Mouse (Mus musculus) CH12.LX (cell line): ENCODE measurements around the gene Ttll10. TPM values are rescaled to one million over a fixed set of nuclear protein-coding genes. Genes with fewer than 3 reads are reported as not detected.

Experiments
- DNase-seq: peaks from one replicate; pipeline ENCODE4 v3.0.0-alpha.2; 2013; ENCODE audit errors: extremely low read depth
- H3K27ac ChIP-seq: 2 replicates; pipeline ENCODE4 v1.5.1; 2012; ENCODE audit warnings: low read depth, mild to moderate bottlenecking, control low read depth, moderate library complexity; ENCODE audit not compliant: insufficient read depth
- H3K27me3 ChIP-seq: replicated peaks from 2 replicates; pipeline ENCODE3; 2012; ENCODE audit warnings: inconsistent platforms
- H3K36me3 ChIP-seq, 2 experiments: replicated peaks in 1 of 2; 2 replicates each; pipeline versions ENCODE3 to v1.6.1; 2012; ENCODE audit warnings: inconsistent platforms in 1 of 2, low read length in 1 of 2, mild to moderate bottlenecking in 1 of 2, mixed read lengths in 1 of 2, moderate library complexity in 1 of 2; ENCODE audit not compliant: control insufficient read depth in 1 of 2, insufficient read depth in 1 of 2
- H3K4me1 ChIP-seq, 2 experiments: 2 replicates each; pipeline ENCODE4 v1.6.1; 2012; ENCODE audit warnings: inconsistent platforms in 1 of 2, moderate library complexity in 1 of 2; ENCODE audit not compliant: insufficient read depth in 2 of 2, control insufficient read depth in 1 of 2
- H3K4me2 ChIP-seq: 2 replicates; pipeline ENCODE4 v1.6.1; 2012; ENCODE audit warnings: low read depth, mild to moderate bottlenecking, control low read depth; ENCODE audit not compliant: poor library complexity, insufficient read depth, severe bottlenecking
- H3K4me3 ChIP-seq, 3 experiments: fragments of 150-350 bp in 1 of 3; sonication (generic) in 1 of 3; replicated peaks in 1 of 3; 2 replicates each; pipeline versions ENCODE3 to v1.5.1; 2011 to 2012; ENCODE audit warnings: low read depth in 2 of 3, low read length in 2 of 3, mild to moderate bottlenecking in 2 of 3, moderate library complexity in 2 of 3, control low read depth in 1 of 3, improper control_type of control experiment in 1 of 3, inconsistent platforms in 1 of 3, mixed read lengths in 1 of 3; ENCODE audit not compliant: poor library complexity in 1 of 3
- H3K79me2 ChIP-seq: replicated peaks from 2 replicates; pipeline ENCODE4 v1.6.1; 2012; ENCODE audit warnings: mild to moderate bottlenecking, moderate library complexity; ENCODE audit not compliant: control insufficient read depth, poor library complexity, insufficient read depth, severe bottlenecking; ENCODE audit errors: extremely low read depth
- H3K9ac ChIP-seq: 2 replicates; pipeline ENCODE4 v1.6.1; 2012; ENCODE audit warnings: low read depth, mild to moderate bottlenecking, control low read depth, moderate library complexity; ENCODE audit not compliant: insufficient read depth
- H3K9me3 ChIP-seq: replicated peaks from 2 replicates; pipeline ENCODE3; 2012; ENCODE audit warnings: low read length, inconsistent platforms, mixed read lengths
- CHD1 ChIP-seq: IDR thresholded peaks from 2 replicates; pipeline ENCODE4 v1.6.1; 2012; ENCODE audit warnings: low read depth, low read length, improper control_type of control experiment, inconsistent platforms
- CHD2 ChIP-seq: IDR thresholded peaks from 2 replicates; pipeline ENCODE4 v1.6.1; 2011; ENCODE audit warnings: low read length, improper control_type of control experiment
- E2F4 ChIP-seq: IDR thresholded peaks from 2 replicates; pipeline ENCODE4 v1.6.1; 2011; ENCODE audit warnings: low read depth, low read length, improper control_type of control experiment; ENCODE audit not compliant: insufficient replicate concordance
- EP300 ChIP-seq: IDR thresholded peaks from 2 replicates; pipeline ENCODE4 v1.6.1; 2011; ENCODE audit warnings: low read length, improper control_type of control experiment
- GABPA ChIP-seq: IDR thresholded peaks from 2 replicates; pipeline ENCODE4 v1.6.1; 2012; ENCODE audit warnings: low read depth, low read length, improper control_type of control experiment, inconsistent platforms; ENCODE audit not compliant: insufficient replicate concordance
- HCFC1 ChIP-seq: IDR thresholded peaks from 2 replicates; pipeline ENCODE4 v1.6.1; 2012; ENCODE audit warnings: low read depth, mild to moderate bottlenecking, inconsistent platforms, low read length, improper control_type of control experiment
- IRF4 ChIP-seq: IDR thresholded peaks from 2 replicates; pipeline ENCODE4 v1.6.1; 2014; ENCODE audit warnings: low read depth, mild to moderate bottlenecking, inconsistent platforms, low read length, improper control_type of control experiment
- JUN ChIP-seq: IDR thresholded peaks from 2 replicates; pipeline ENCODE4 v1.6.1; 2011; ENCODE audit warnings: low read depth, mild to moderate bottlenecking, low read length, improper control_type of control experiment, moderate library complexity; ENCODE audit not compliant: insufficient read depth
- JUND ChIP-seq: conservative IDR thresholded peaks from 2 replicates; pipeline ENCODE4 v1.6.1; 2011; ENCODE audit warnings: low read depth, low read length, improper control_type of control experiment
- KAT2A ChIP-seq: IDR thresholded peaks from 2 replicates; pipeline ENCODE4 v1.6.1; 2012; ENCODE audit warnings: low read length, improper control_type of control experiment, inconsistent platforms; ENCODE audit not compliant: insufficient replicate concordance
- MAFK ChIP-seq: IDR thresholded peaks from 2 replicates; pipeline ENCODE4 v1.6.1; 2011; ENCODE audit warnings: low read length, improper control_type of control experiment; ENCODE audit not compliant: insufficient replicate concordance
- MAX ChIP-seq: IDR thresholded peaks from 2 replicates; pipeline ENCODE4 v1.6.1; 2011; ENCODE audit warnings: low read length, improper control_type of control experiment
- MAZ ChIP-seq: IDR thresholded peaks from 2 replicates; pipeline ENCODE4 v1.6.1; 2012; ENCODE audit warnings: low read depth, mild to moderate bottlenecking, inconsistent platforms, low read length, improper control_type of control experiment, moderate library complexity
- MEF2A ChIP-seq: IDR thresholded peaks from 2 replicates; pipeline ENCODE4 v1.6.1; 2014; ENCODE audit warnings: low read depth, mild to moderate bottlenecking, inconsistent platforms, low read length, improper control_type of control experiment, borderline replicate concordance
- MXI1 ChIP-seq: IDR thresholded peaks from 2 replicates; pipeline ENCODE4 v1.6.1; 2011; ENCODE audit warnings: mild to moderate bottlenecking, low read depth, low read length, improper control_type of control experiment
- MYC ChIP-seq: IDR thresholded peaks from 2 replicates; pipeline ENCODE4 v1.6.1; 2011; ENCODE audit warnings: low read depth, mild to moderate bottlenecking, improper control_type of control experiment, low read length
- NELFE ChIP-seq: IDR thresholded peaks from 2 replicates; pipeline ENCODE4 v1.6.1; 2011; ENCODE audit warnings: low read depth, low read length, improper control_type of control experiment
- NRF1 ChIP-seq: IDR thresholded peaks from 2 replicates; pipeline ENCODE4 v1.6.1; 2014; ENCODE audit warnings: low read depth, mild to moderate bottlenecking, inconsistent platforms, low read length, improper control_type of control experiment, moderate library complexity
- PAX5 ChIP-seq: IDR thresholded peaks from 2 replicates; pipeline ENCODE4 v1.6.1; 2012; ENCODE audit warnings: low read length, inconsistent platforms, mixed read lengths
- POLR2A ChIP-seq: IDR thresholded peaks from 2 replicates; pipeline ENCODE4 v1.6.1; 2011; ENCODE audit warnings: low read depth, mild to moderate bottlenecking, improper control_type of control experiment, low read length
- POLR2AphosphoS2 ChIP-seq: IDR thresholded peaks from 2 replicates; pipeline ENCODE4 v1.6.1; 2011; ENCODE audit warnings: low read depth, low read length, improper control_type of control experiment
- RAD21 ChIP-seq: IDR thresholded peaks from 2 replicates; pipeline ENCODE4 v1.6.1; 2011; ENCODE audit warnings: low read depth, mild to moderate bottlenecking, low read length, improper control_type of control experiment, moderate library complexity
- RCOR1 ChIP-seq: conservative IDR thresholded peaks from 2 replicates; pipeline ENCODE4 v1.6.1; 2012; ENCODE audit warnings: low read depth, mild to moderate bottlenecking, inconsistent platforms, low read length, improper control_type of control experiment
- SMC3 ChIP-seq: IDR thresholded peaks from 2 replicates; pipeline ENCODE4 v1.6.1; 2011; ENCODE audit warnings: low read depth, low read length, improper control_type of control experiment
- TBP ChIP-seq: conservative IDR thresholded peaks from 2 replicates; pipeline ENCODE4 v1.6.1; 2011; ENCODE audit warnings: low read depth, low read length, improper control_type of control experiment
- TCF12 ChIP-seq: IDR thresholded peaks from 2 replicates; pipeline ENCODE4 v1.6.1; 2014; ENCODE audit warnings: low read depth, mild to moderate bottlenecking, inconsistent platforms, low read length, improper control_type of control experiment
- UBTF ChIP-seq: IDR thresholded peaks from 2 replicates; pipeline ENCODE4 v1.6.1; 2012; ENCODE audit warnings: low read depth, mild to moderate bottlenecking, inconsistent platforms, low read length, improper control_type of control experiment, moderate library complexity
- USF1 ChIP-seq: IDR thresholded peaks from 2 replicates; pipeline ENCODE4 v1.6.1; 2014; ENCODE audit warnings: low read depth, mild to moderate bottlenecking, inconsistent platforms, low read length, improper control_type of control experiment
- USF2 ChIP-seq: conservative IDR thresholded peaks from 2 replicates; pipeline ENCODE4 v1.6.1; 2011; ENCODE audit warnings: low read depth, low read length, improper control_type of control experiment
- ZC3H11A ChIP-seq: IDR thresholded peaks from 2 replicates; pipeline ENCODE4 v1.6.1; 2012; ENCODE audit warnings: low read depth, mild to moderate bottlenecking, inconsistent platforms, low read length, improper control_type of control experiment
- ZMIZ1 ChIP-seq: IDR thresholded peaks from 2 replicates; pipeline ENCODE4 v1.6.1; 2012; ENCODE audit warnings: low read depth, mild to moderate bottlenecking, inconsistent platforms, low read length, improper control_type of control experiment
- dilution Hi-C: fragments of 300-500 bp; cut with MboI; formaldehyde crosslinking; loops from 2 replicates; pipeline ENCODE4 v1.14.3; 2020; ENCODE audit warnings: low sequenced_read_pairs; ENCODE audit not compliant: extremely low pct_unique_long_range_greater_than_20kb, extremely low pct_ligation_motif_present
- in situ Hi-C: fragments of 300-500 bp; cut with MboI; formaldehyde crosslinking; loops from 3 replicates; pipeline ENCODE4 v1.14.3; 2019; ENCODE audit warnings: low sequenced_read_pairs, low pct_ligation_motif_present, low pct_unique_long_range_greater_than_20kb, mixed read lengths
- polyA plus RNA-seq: library from polyadenylated mRNA; unstranded; fragments of >175 nt; gene quantifications from 2 replicates; pipeline ENCODE4 v1.2.1, GENCODE M21; 2012; ENCODE audit warnings: low read depth; ENCODE audit not compliant: insufficient read length
- total RNA-seq, 2 experiments: library from RNA; depleted of rRNA; stranded (reverse); fragments of 300-350 nt in 1 of 2; fragments of >200 nt in 1 of 2; gene quantifications; 2 replicates each; pipeline ENCODE4 v1.2.3; 2012 to 2014

Ttll10 gene
- total and polyA plus RNA-seq, 3 experiments = 0.04 TPM; not detected in 2

DNA sequence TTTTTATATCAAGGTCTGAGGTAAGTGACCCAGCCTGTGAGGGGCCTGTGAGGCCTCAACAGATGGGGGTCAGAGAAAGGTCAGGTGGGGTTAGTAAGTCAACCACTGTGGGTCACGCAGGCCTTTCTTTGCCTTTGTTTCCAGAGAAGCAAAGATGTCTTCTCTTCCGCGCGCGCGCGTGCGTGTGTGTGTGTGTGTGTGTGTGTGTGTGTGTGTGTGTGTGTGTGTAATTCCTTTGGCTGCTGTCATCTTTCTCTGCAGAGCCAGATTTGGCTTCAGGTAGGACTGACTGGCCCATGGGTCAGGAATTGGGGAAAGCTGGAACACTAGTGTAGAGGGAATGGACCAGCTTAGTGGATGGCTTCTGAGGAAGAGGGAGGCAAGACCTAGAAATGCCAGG is 10.5 kb upstream of the Ttll10 start:
- TF ChIP-seq HCFC1 (no peak), E2F4 (no peak), CHD1 (no peak), NRF1 (0 out of 2 replicates have a peak, but pooled peaks have one; percentile 8)
- Histone ChIP-seq H3K79me2 (no peaks in the 10 kb centered on the region), H3K36me3 (peaks cover 0 to 12% of the 10 kb centered on the region in 2 experiments), H3K9ac (no peak overlapping the region), H3K9me3 (no peaks in the 10 kb centered on the region), H3K4me2 (no peak overlapping the region), H3K27ac (peak overlapping the region; percentile 69), H3K27me3 (no peaks in the 10 kb centered on the region), H3K4me1 (peaks cover 19 to 74% of the 10 kb centered on the region in 2 experiments), H3K4me3 (no peak overlapping the region)
- DNase-seq = peak; percentile 31
- in situ Hi-C loops (no loop called here), dilution Hi-C loops (no loop called here)

DNA sequence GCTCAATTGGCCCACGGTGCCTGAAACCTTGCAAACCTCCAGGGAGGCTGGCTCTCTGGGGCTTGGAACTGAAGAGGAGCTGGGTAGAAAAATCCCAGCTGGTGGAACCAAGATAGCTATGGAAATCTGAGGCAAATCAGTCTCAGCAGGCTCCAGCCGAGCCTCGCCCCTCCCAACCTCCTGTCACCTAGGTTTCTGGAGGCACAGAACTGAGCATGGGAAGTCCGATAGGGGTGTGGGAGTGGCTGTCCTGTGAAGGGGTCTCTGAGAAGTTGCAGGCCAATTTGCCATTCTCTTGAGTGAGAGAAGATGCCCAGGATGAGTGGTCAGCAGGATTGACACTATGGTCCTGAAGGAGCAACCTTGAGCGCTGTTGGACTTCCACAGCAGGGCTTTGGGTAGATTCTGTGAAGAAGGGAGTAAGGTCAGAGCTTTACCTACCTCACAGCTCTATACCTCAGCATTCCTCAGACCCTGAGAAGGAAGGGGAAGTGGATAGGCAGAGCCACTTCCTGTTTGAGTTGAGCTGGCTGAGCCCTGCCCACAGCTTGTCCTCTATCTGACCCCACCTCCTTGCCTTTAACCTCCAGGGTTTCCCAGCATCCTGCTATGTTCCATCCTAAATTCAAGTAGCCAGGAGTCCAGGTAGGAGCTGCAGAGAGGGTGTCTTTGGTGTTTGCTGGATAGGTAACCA is 8.2 kb upstream of the Ttll10 start:
- Histone ChIP-seq H3K9ac (peak overlapping the region; percentile 88), H3K4me3 (peak overlapping the region; percentile 62 to 74 (median 63))
- DNase-seq = peak; percentile 59
- TF ChIP-seq POLR2A (peak; percentile 66), PAX5 (no peak), ZC3H11A (no peak), NELFE (peak; percentile 70; the same call in 1 of the 2 replicates), MAX (no peak), USF2 (no peak), POLR2AphosphoS2 (no peak), HCFC1 (peak; percentile 62), TBP (0 out of 2 replicates have a peak, but pooled peaks have one; percentile 57), UBTF (no peak), CHD2 (no peak), SMC3 (no peak), EP300 (peak; percentile 28; the same call in 1 of the 2 replicates), IRF4 (no peak), TCF12 (peak; percentile 55), RCOR1 (no peak), KAT2A (no peak), MEF2A (no peak), MXI1 (no peak), GABPA (no peak), USF1 (no peak), JUN (no peak), RAD21 (no peak), MYC (no peak), E2F4 (no peak), MAZ (no peak), MAFK (no peak), ZMIZ1 (peak; percentile 30; the same call in 1 of the 2 replicates), JUND (no peak), NRF1 (no peak)

More for the DNA sequence above, 8.2 kb upstream of the Ttll10 start:
- peak overlapping the region; percentile 70 for H3K27ac ChIP-seq
- in situ Hi-C loops = no loop called here
- peak overlapping the region; percentile 81 for H3K4me2 ChIP-seq
- peaks cover 0 to 23% of the 10 kb centered on the region in 2 experiments for H3K36me3 ChIP-seq
- dilution Hi-C loops = no loop called here
- no peaks in the 10 kb centered on the region for H3K9me3 ChIP-seq
- no peaks in the 10 kb centered on the region for H3K27me3 ChIP-seq
- peaks cover 19 to 71% of the 10 kb centered on the region in 2 experiments for H3K4me1 ChIP-seq
- no peaks in the 10 kb centered on the region for H3K79me2 ChIP-seq
